Mouse (Mus musculus): ENCODE results near the gene Col25a1.

DNA sequence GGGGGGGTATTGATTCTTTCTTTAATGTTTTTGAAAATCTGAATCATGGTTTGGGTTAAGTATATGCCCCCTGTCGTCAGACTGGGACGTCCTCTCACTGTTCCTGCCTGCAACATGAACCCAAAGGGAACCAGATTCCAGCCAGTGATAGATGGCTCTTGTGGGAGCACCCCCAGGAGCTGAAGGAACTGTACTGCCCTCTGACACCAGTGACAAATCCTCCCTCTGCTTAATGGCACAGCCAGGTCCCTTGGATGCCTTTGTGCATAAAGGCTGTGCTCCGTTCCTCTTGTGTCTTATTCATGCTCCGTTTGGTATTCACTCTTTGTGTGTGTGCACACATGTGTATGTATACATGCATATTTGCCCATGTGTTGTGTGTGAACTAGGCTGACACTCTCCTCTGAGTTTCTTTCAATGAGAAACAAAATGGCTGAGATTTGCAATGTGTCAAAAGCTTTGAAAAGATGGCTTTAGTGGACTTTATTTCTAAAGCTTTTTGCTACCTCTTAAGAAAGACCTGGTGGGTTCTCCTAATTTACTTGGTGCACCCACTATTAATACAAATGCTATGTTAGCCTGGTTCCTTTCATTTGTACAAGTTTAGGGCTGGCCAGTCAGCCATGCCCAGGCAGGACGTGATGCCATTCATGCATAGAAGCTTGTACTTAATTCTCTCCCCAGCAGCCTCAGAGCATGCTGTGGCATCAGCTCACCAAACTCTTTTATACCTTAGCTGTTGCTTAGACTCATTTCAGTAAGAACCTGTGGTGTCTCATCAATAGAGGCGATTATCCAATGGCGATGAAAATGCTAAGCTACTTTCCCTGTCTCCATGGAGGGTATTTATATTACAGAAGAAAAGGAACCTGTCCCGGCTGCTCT lies 273.5 kb downstream of the Col25a1 start:
- TF ChIP-seq CTCF (IDR thresholded peaks at IDR 0.05; ENCODE audit: low read depth), result no peak
- TF ChIP-seq EP300 (IDR thresholded peaks at IDR 0.05; ENCODE audit: low read depth), result no peak

All from liver, embryonic 14.5 days (tissue).